Mouse (Mus musculus): Measurements from ENCODE around the gene Clmn. TPM values are rescaled to one million over a fixed set of nuclear protein-coding genes. Genes with fewer than 3 reads are reported as not detected.

Gene Clmn
- polyA plus RNA-seq, 1 experiment from 2014 or later, result 0.49 TPM

DNA sequence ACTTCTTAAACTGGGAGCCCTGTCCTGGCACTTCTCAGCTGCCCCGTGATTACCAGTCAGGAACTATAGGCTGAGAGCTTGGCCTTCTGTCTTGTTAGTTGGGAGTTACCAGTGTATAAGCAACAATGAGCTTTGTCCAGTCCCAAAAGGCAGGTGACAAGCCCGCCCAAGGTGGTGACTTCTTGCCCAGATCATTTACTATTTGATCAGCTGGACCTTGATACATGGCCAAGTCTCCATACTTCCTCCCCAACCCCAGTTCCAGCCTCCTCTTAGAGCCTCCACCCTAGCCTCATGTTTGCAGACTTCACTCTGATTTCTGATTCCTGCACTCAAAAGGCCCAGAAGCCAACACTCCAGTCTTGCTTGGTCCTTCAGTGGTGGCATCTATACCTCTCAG is 10.1 kb downstream of the Clmn start:
- no peaks in the 10 kb centered on the region for H3K9me3 ChIP-seq (replicated peaks; ENCODE audit: control insufficient read depth, low read length)
- ATAC-seq (replicated peaks; ENCODE audit: extremely low read depth, insufficient read depth, low FRiP score), result no peak
- no peaks in the 10 kb centered on the region for H3K4me1 ChIP-seq (ENCODE audit: control insufficient read depth, insufficient read depth, low read length)
- H3K9ac ChIP-seq (ENCODE audit: low read length), result no peak overlapping the region
- no peak overlapping the region for H3K27ac ChIP-seq (ENCODE audit: low read length)
- H3K4me2 ChIP-seq (ENCODE audit: low read depth, low read length), result no peak overlapping the region
- no peak overlapping the region for H3K4me3 ChIP-seq (ENCODE audit: low read length)
- WGBS, result 84% methylated on average over 2 of the region's 2 CpGs
- H3K36me3 ChIP-seq (ENCODE audit: control insufficient read depth, insufficient read depth), result no peaks in the 10 kb centered on the region
- H3K27me3 ChIP-seq (ENCODE audit: control insufficient read depth, insufficient read depth, low read length), result no peaks in the 10 kb centered on the region

DNA sequence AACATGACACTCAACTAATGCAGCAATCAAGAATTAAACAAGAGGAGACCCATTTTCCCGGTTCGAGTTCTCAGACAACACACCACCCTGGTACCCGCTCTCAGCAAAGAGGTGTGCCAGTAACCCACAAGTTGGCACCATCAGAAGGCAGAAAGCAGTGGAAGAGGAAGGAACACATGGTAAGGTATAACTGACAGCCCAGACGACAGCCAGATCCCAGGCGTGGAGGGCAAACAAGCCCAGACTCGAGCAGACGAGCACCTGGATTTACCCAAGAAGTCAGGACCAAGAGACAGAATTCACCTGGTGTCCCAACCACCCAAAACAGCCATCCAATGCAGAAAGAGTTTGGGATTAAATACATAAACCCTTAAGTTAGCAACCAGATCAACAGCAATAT is 11.5 kb downstream of the Clmn start:
- 73% methylated on average over 7 of the region's 7 CpGs for WGBS
- H3K4me3 ChIP-seq (ENCODE audit: low read length), result no peak overlapping the region

GRCm38 (mm10) chr12:104851711-104852508 is 13.0 kb downstream of the Clmn start:
- H3K36me3 ChIP-seq (ENCODE audit: control insufficient read depth, insufficient read depth), result no peaks in the 10 kb centered on the region
- H3K27ac ChIP-seq (ENCODE audit: low read length), result no peak overlapping the region
- H3K4me1 ChIP-seq (ENCODE audit: control insufficient read depth, insufficient read depth, low read length), result no peaks in the 10 kb centered on the region
- H3K4me2 ChIP-seq (ENCODE audit: low read depth, low read length), result peak overlapping the region; percentile 28; the same call in 1 of the 2 replicates
- H3K27me3 ChIP-seq (ENCODE audit: control insufficient read depth, insufficient read depth, low read length), result no peaks in the 10 kb centered on the region
- H3K9ac ChIP-seq (ENCODE audit: low read length), result no peak overlapping the region
- no peak overlapping the region for H3K4me3 ChIP-seq (ENCODE audit: low read length)
- WGBS, result 36% methylated on average over 16 of the region's 16 CpGs
- peak; percentile 79 for ATAC-seq (replicated peaks; ENCODE audit: extremely low read depth, insufficient read depth, low FRiP score)
- H3K9me3 ChIP-seq (replicated peaks; ENCODE audit: control insufficient read depth, low read length), result no peaks in the 10 kb centered on the region

More for the DNA sequence above, 11.5 kb downstream of the Clmn start:
- Histone ChIP-seq H3K27me3 (ENCODE audit: control insufficient read depth, insufficient read depth, low read length) (no peaks in the 10 kb centered on the region), H3K4me1 (ENCODE audit: control insufficient read depth, insufficient read depth, low read length) (no peaks in the 10 kb centered on the region), H3K9ac (ENCODE audit: low read length) (no peak overlapping the region), H3K27ac (ENCODE audit: low read length) (no peak overlapping the region), H3K9me3 (replicated peaks; ENCODE audit: control insufficient read depth, low read length) (no peaks in the 10 kb centered on the region), H3K4me2 (ENCODE audit: low read depth, low read length) (no peak overlapping the region), H3K36me3 (ENCODE audit: control insufficient read depth, insufficient read depth) (no peaks in the 10 kb centered on the region)
- no peak for ATAC-seq (replicated peaks; ENCODE audit: extremely low read depth, insufficient read depth, low FRiP score)

- peaks cover 4% of the 10 kb centered on the region; the same call in 1 of the 2 replicates for H3K4me1 ChIP-seq (ENCODE audit: control insufficient read depth, insufficient read depth, low read length)
- H3K4me2 ChIP-seq (ENCODE audit: low read depth, low read length), result no peak overlapping the region
- H3K4me3 ChIP-seq (ENCODE audit: low read length), result no peak overlapping the region
- WGBS, result 76% methylated on average over 7 of the region's 7 CpGs
- no peak overlapping the region for H3K9ac ChIP-seq (ENCODE audit: low read length)
- H3K36me3 ChIP-seq (ENCODE audit: control insufficient read depth, insufficient read depth), result no peaks in the 10 kb centered on the region
- H3K9me3 ChIP-seq (replicated peaks; ENCODE audit: control insufficient read depth, low read length), result no peaks in the 10 kb centered on the region
- H3K27ac ChIP-seq (ENCODE audit: low read length), result no peak overlapping the region
- no peak for ATAC-seq (replicated peaks; ENCODE audit: extremely low read depth, insufficient read depth, low FRiP score)
- H3K27me3 ChIP-seq (ENCODE audit: control insufficient read depth, insufficient read depth, low read length), result no peaks in the 10 kb centered on the region
These were observed 14.8 kb downstream of the Clmn start for GRCm38 (mm10) chr12:104850119-104850518.

- H3K4me2 ChIP-seq (ENCODE audit: low read depth, low read length), result no peak overlapping the region
- H3K36me3 ChIP-seq (ENCODE audit: control insufficient read depth, insufficient read depth), result no peaks in the 10 kb centered on the region
- 85% methylated on average over 9 of the region's 9 CpGs for WGBS
- no peaks in the 10 kb centered on the region for H3K9me3 ChIP-seq (replicated peaks; ENCODE audit: control insufficient read depth, low read length)
- H3K4me1 ChIP-seq (ENCODE audit: control insufficient read depth, insufficient read depth, low read length), result peaks cover 4% of the 10 kb centered on the region; the same call in 1 of the 2 replicates
- H3K9ac ChIP-seq (ENCODE audit: low read length), result no peak overlapping the region
- H3K27ac ChIP-seq (ENCODE audit: low read length), result no peak overlapping the region
- ATAC-seq (replicated peaks; ENCODE audit: extremely low read depth, insufficient read depth, low FRiP score), result no peak
- no peak overlapping the region for H3K4me3 ChIP-seq (ENCODE audit: low read length)
- H3K27me3 ChIP-seq (ENCODE audit: control insufficient read depth, insufficient read depth, low read length), result peaks cover 4% of the 10 kb centered on the region; the same call in 1 of the 2 replicates
These were observed 16.2 kb downstream of the Clmn start for GRCm38 (mm10) chr12:104848667-104849066.

- Histone ChIP-seq H3K4me2 (ENCODE audit: low read depth, low read length) (no peak overlapping the region), H3K4me3 (ENCODE audit: low read length) (no peak overlapping the region), H3K9ac (ENCODE audit: low read length) (no peak overlapping the region), H3K27me3 (ENCODE audit: control insufficient read depth, insufficient read depth, low read length) (peaks cover 4% of the 10 kb centered on the region; the same call in 1 of the 2 replicates), H3K36me3 (ENCODE audit: control insufficient read depth, insufficient read depth) (no peaks in the 10 kb centered on the region), H3K4me1 (ENCODE audit: control insufficient read depth, insufficient read depth, low read length) (peaks cover 4% of the 10 kb centered on the region; the same call in 1 of the 2 replicates), H3K27ac (ENCODE audit: low read length) (no peak overlapping the region), H3K9me3 (replicated peaks; ENCODE audit: control insufficient read depth, low read length) (no peaks in the 10 kb centered on the region)
- ATAC-seq (replicated peaks; ENCODE audit: extremely low read depth, insufficient read depth, low FRiP score), result no peak
- WGBS, result 84% methylated on average over 4 of the region's 4 CpGs
These were observed 17.6 kb downstream of the Clmn start for GRCm38 (mm10) chr12:104847227-104847626.

DNA sequence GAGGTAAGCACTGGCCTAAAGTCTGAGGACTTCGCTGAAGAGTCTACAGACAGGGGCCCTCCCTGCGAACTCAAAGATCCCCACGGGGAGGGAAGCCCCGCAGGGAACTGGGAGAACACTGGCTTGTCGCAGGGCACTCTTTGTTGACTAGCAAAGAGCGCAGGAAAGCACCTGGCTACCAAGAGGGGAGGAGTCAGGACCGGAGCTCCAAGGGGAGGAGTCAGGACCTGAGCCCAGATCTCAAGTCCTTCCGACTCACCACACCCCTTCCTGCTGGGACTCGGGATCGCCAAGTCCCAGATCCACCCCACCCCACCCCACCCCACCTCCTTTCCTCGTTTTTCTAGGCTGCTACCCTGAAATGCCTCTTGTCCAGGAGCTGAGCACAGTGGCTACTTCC is 19.2 kb downstream of the Clmn start:
- peak overlapping the region; percentile 18; the same call in 1 of the 2 replicates for H3K9ac ChIP-seq (ENCODE audit: low read length)
- peak; percentile 42; the same call in 1 of the 2 replicates for ATAC-seq (replicated peaks; ENCODE audit: extremely low read depth, insufficient read depth, low FRiP score)
- no peaks in the 10 kb centered on the region for H3K9me3 ChIP-seq (replicated peaks; ENCODE audit: control insufficient read depth, low read length)
- no peaks in the 10 kb centered on the region for H3K36me3 ChIP-seq (ENCODE audit: control insufficient read depth, insufficient read depth)
- H3K4me3 ChIP-seq (ENCODE audit: low read length), result peak overlapping the region; percentile 31
- peaks cover 4% of the 10 kb centered on the region; the same call in 1 of the 2 replicates for H3K4me1 ChIP-seq (ENCODE audit: control insufficient read depth, insufficient read depth, low read length)
- no peak overlapping the region for H3K27ac ChIP-seq (ENCODE audit: low read length)
- peaks cover 4% of the 10 kb centered on the region; the same call in 1 of the 2 replicates for H3K27me3 ChIP-seq (ENCODE audit: control insufficient read depth, insufficient read depth, low read length)
- H3K4me2 ChIP-seq (ENCODE audit: low read depth, low read length), result peak overlapping the region; percentile 54
- 5% methylated on average over 11 of the region's 11 CpGs for WGBS

- Histone ChIP-seq H3K9me3 (replicated peaks; ENCODE audit: control insufficient read depth, low read length) (no peaks in the 10 kb centered on the region), H3K9ac (ENCODE audit: low read length) (no peak overlapping the region), H3K36me3 (ENCODE audit: control insufficient read depth, insufficient read depth) (no peaks in the 10 kb centered on the region), H3K27ac (ENCODE audit: low read length) (no peak overlapping the region), H3K27me3 (ENCODE audit: control insufficient read depth, insufficient read depth, low read length) (peaks cover 4% of the 10 kb centered on the region; the same call in 1 of the 2 replicates), H3K4me3 (ENCODE audit: low read length) (no peak overlapping the region), H3K4me2 (ENCODE audit: low read depth, low read length) (no peak overlapping the region), H3K4me1 (ENCODE audit: control insufficient read depth, insufficient read depth, low read length) (peaks cover 4% of the 10 kb centered on the region; the same call in 1 of the 2 replicates)
- 82% methylated on average over 4 of the region's 4 CpGs for WGBS
- no peak for ATAC-seq (replicated peaks; ENCODE audit: extremely low read depth, insufficient read depth, low FRiP score)
These were observed 19.9 kb downstream of the Clmn start for GRCm38 (mm10) chr12:104844989-104845388.

DNA sequence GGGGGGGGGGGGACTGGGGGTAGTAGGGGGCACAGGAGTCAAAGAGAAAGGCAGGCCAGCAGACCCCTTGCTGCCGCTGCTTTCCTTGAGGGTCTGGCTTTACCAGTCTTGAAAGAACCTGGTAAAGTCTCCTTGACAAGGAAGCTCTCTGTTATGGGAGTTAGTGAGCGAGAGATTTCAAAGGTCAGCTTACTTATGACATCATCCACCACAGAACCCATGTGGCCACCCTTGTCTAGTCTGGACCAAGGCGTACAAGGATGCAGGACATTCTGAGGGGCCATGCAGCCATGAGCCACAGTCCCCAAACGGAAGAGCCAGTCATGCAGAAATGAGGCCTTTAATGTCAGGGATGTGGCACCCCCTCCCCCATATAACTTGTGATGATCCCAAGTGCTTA is 20.6 kb downstream of the Clmn start:
- no peak for ATAC-seq (replicated peaks; ENCODE audit: extremely low read depth, insufficient read depth, low FRiP score)
- H3K4me3 ChIP-seq (ENCODE audit: low read length), result no peak overlapping the region
- no peak overlapping the region for H3K4me2 ChIP-seq (ENCODE audit: low read depth, low read length)
- H3K27me3 ChIP-seq (ENCODE audit: control insufficient read depth, insufficient read depth, low read length), result peaks cover 4% of the 10 kb centered on the region; the same call in 1 of the 2 replicates
- peaks cover 4% of the 10 kb centered on the region; the same call in 1 of the 2 replicates for H3K4me1 ChIP-seq (ENCODE audit: control insufficient read depth, insufficient read depth, low read length)
- no peak overlapping the region for H3K27ac ChIP-seq (ENCODE audit: low read length)
- H3K9me3 ChIP-seq (replicated peaks; ENCODE audit: control insufficient read depth, low read length), result no peaks in the 10 kb centered on the region
- no peaks in the 10 kb centered on the region for H3K36me3 ChIP-seq (ENCODE audit: control insufficient read depth, insufficient read depth)
- no peak overlapping the region for H3K9ac ChIP-seq (ENCODE audit: low read length)
- 82% methylated on average over 4 of the region's 4 CpGs for WGBS
